Comparison of ENCODE assay signal across 30 mouse cellular contexts in the genomic region with DNA sequence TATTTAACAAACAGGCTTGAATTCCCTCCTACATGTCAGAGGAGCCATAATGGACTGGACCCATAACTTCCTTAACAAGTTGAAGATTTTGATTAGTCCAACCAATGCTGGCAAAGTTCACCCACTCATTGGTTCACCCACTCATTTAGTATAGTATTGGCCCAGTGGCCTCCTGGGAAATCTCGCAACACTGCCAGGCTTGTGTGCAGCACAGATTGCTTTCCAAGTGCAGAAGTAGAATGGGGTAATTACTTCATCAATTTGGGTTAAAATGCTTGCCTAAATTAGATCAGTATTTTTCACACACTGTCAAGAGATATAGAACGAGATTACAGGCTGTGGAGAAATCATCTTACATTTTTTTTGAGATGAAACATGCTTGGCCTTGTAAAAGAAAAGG.
DNase-seq lines count a peak whose midpoint lies in the region; ATAC-seq and TF ChIP-seq lines count a peak whose summit lies in the region.
"Had no signal": no experiment of that assay in that cellular context is flagged by ENCODE, and none has a peak within 500 bp of the region (broad histone marks: within the 10 kb centered on the region; RNA-seq: fewer than 3 reads in every experiment).

No protein-coding gene starts in this region.

- no peak for TF ChIP-seq CTCF in layer of hippocampus, adult 2 months (conservative IDR thresholded peaks at IDR 0.05)

- H3K9ac ChIP-seq in forebrain, embryonic 13.5 days, result no peak overlapping the region
- no peak overlapping the region for H3K9ac ChIP-seq in forebrain, embryonic 11.5 days (ENCODE audit: low read length)
- H3K9ac ChIP-seq in hindbrain, embryonic 11.5 days (ENCODE audit: low read depth, low read length), result no peak overlapping the region
- H3K9ac ChIP-seq: embryonic facial prominence, embryonic 13.5 days; heart, embryonic 12.5 days; hindbrain, embryonic 14.5 days; limb, embryonic 13.5 days; lung, embryonic 15.5 days; midbrain, embryonic 12.5 days; neural tube, embryonic 15.5 days; stomach, embryonic 15.5 days had no signal

- DNase-seq in forebrain, embryonic 11.5 days (ENCODE audit: low spot score), result no peak
- DNase-seq in layer of hippocampus, adult 18-20 months (ENCODE audit: low spot score in 2 of 2), result peak; percentile 40 to 81
- DNase-seq in layer of hippocampus, postnatal 25 days (ENCODE audit: extremely low spot score in 1 of 2, low spot score in 1 of 2), result no peak
- peak; percentile 56 to 63 for DNase-seq in layer of hippocampus, adult 2 months (ENCODE audit: low spot score in 2 of 2)
- DNase-seq in telencephalon, adult 2 months (ENCODE audit: low read depth, low spot score), result peak; percentile 60
- DNase-seq in right cerebral cortex, postnatal 14 days, result no peak
- no peak for DNase-seq in hindbrain, embryonic 11.5 days (ENCODE audit: low spot score)
- DNase-seq: adrenal gland, postnatal 36 days; cerebellum, adult 11-12 months; cerebellum, postnatal 10 days; gastrocnemius, postnatal 10 days; heart, postnatal 4 days; kidney, adult 9 months; kidney, postnatal 10 days; lung, postnatal 36 days; retina, postnatal 1 day; right cerebral cortex, postnatal 25 days; thymus, postnatal 14 days had no signal

- WGBS in forebrain, embryonic 13.5 days, result 63% methylated on average over 2 of the region's 2 CpGs
- 88% methylated on average over 2 of the region's 2 CpGs for WGBS in forebrain, embryonic 11.5 days
- 80% methylated on average over 2 of the region's 2 CpGs for WGBS in hindbrain, embryonic 11.5 days

- H3K36me3 ChIP-seq in forebrain, embryonic 13.5 days (ENCODE audit: poor library complexity, severe bottlenecking), result no peaks in the 10 kb centered on the region
- H3K36me3 ChIP-seq in forebrain, embryonic 11.5 days (ENCODE audit: control insufficient read depth, insufficient read depth, low read length), result no peaks in the 10 kb centered on the region
- no peaks in the 10 kb centered on the region for H3K36me3 ChIP-seq in hindbrain, embryonic 11.5 days (ENCODE audit: control insufficient read depth, insufficient read depth, low read length)
- H3K36me3 ChIP-seq: embryonic facial prominence, embryonic 13.5 days; heart, embryonic 12.5 days; limb, embryonic 13.5 days; lung, embryonic 15.5 days; midbrain, embryonic 12.5 days; neural tube, embryonic 15.5 days; stomach, embryonic 15.5 days had no signal

- peak; percentile 65; the same call in 1 of the 2 replicates for ATAC-seq in forebrain, embryonic 13.5 days
- ATAC-seq in forebrain, embryonic 11.5 days (replicated peaks; ENCODE audit: low FRiP score), result no peak
- no peak for ATAC-seq in hindbrain, embryonic 11.5 days (ENCODE audit: low FRiP score)
- ATAC-seq: intestine, postnatal 0 days; Patski had no signal

- H3K4me2 ChIP-seq in forebrain, embryonic 13.5 days, result no peak overlapping the region
- no peak overlapping the region for H3K4me2 ChIP-seq in forebrain, embryonic 11.5 days (ENCODE audit: low read depth, low read length, severe bottlenecking)
- no peak overlapping the region for H3K4me2 ChIP-seq in hindbrain, embryonic 11.5 days (replicated peaks; ENCODE audit: low read depth, low read length)
- H3K4me2 ChIP-seq: embryonic facial prominence, embryonic 13.5 days; heart, embryonic 12.5 days; hindbrain, embryonic 14.5 days; limb, embryonic 13.5 days; liver, embryonic 11.5 days; lung, embryonic 15.5 days; midbrain, embryonic 12.5 days; neural tube, embryonic 15.5 days; stomach, embryonic 15.5 days had no signal

- no peak overlapping the region for H3K27ac ChIP-seq in forebrain, embryonic 13.5 days
- no peak overlapping the region for H3K27ac ChIP-seq in forebrain, embryonic 11.5 days (ENCODE audit: low read depth, low read length)
- peak overlapping the region; percentile 56 for H3K27ac ChIP-seq in layer of hippocampus, adult 2 months
- H3K27ac ChIP-seq in hindbrain, embryonic 11.5 days (ENCODE audit: low read depth, low read length), result no peak overlapping the region
- H3K27ac ChIP-seq: embryonic facial prominence, embryonic 13.5 days; hindbrain, embryonic 14.5 days; limb, embryonic 13.5 days; lung, embryonic 15.5 days; midbrain, embryonic 12.5 days; neural tube, embryonic 15.5 days; stomach, embryonic 15.5 days had no signal

- H3K27me3 ChIP-seq in forebrain, embryonic 13.5 days, result no peaks in the 10 kb centered on the region
- no peaks in the 10 kb centered on the region for H3K27me3 ChIP-seq in forebrain, embryonic 11.5 days (ENCODE audit: control insufficient read depth, insufficient read depth, low read length)
- no peaks in the 10 kb centered on the region for H3K27me3 ChIP-seq in hindbrain, embryonic 11.5 days (ENCODE audit: control insufficient read depth, insufficient read depth, low read length)
- H3K27me3 ChIP-seq: embryonic facial prominence, embryonic 13.5 days; heart, embryonic 12.5 days; limb, embryonic 13.5 days; lung, embryonic 15.5 days; midbrain, embryonic 12.5 days; neural tube, embryonic 15.5 days; Patski; stomach, embryonic 15.5 days had no signal

- H3K4me1 ChIP-seq in forebrain, embryonic 13.5 days, result no peaks in the 10 kb centered on the region
- no peaks in the 10 kb centered on the region for H3K4me1 ChIP-seq in forebrain, embryonic 11.5 days (replicated peaks; ENCODE audit: control insufficient read depth, insufficient read depth, low read length)
- H3K4me1 ChIP-seq in hindbrain, embryonic 11.5 days (replicated peaks; ENCODE audit: control insufficient read depth, insufficient read depth, low read length), result no peaks in the 10 kb centered on the region
- H3K4me1 ChIP-seq: embryonic facial prominence, embryonic 13.5 days; limb, embryonic 13.5 days; lung, embryonic 15.5 days; midbrain, embryonic 12.5 days; stomach, embryonic 15.5 days had no signal

- H3K4me3 ChIP-seq in forebrain, embryonic 13.5 days, result no peak overlapping the region
- no peak overlapping the region for H3K4me3 ChIP-seq in forebrain, embryonic 11.5 days (ENCODE audit: low read depth, low read length)
- H3K4me3 ChIP-seq in layer of hippocampus, adult 2 months, result no peak overlapping the region
- H3K4me3 ChIP-seq in hindbrain, embryonic 11.5 days (ENCODE audit: low read depth, low read length), result no peak overlapping the region
- H3K4me3 ChIP-seq: embryonic facial prominence, embryonic 13.5 days; heart, embryonic 12.5 days; limb, embryonic 13.5 days; lung, embryonic 15.5 days; midbrain, embryonic 12.5 days; neural tube, embryonic 15.5 days; stomach, embryonic 15.5 days had no signal

- H3K9me3 ChIP-seq in forebrain, embryonic 13.5 days (replicated peaks), result no peaks in the 10 kb centered on the region
- H3K9me3 ChIP-seq in forebrain, embryonic 11.5 days (ENCODE audit: control insufficient read depth, low read length), result no peaks in the 10 kb centered on the region
- H3K9me3 ChIP-seq in hindbrain, embryonic 11.5 days (ENCODE audit: control insufficient read depth, low read length), result no peaks in the 10 kb centered on the region
- H3K9me3 ChIP-seq: embryonic facial prominence, embryonic 13.5 days; heart, embryonic 12.5 days; limb, embryonic 13.5 days; lung, embryonic 15.5 days; midbrain, embryonic 12.5 days; neural tube, embryonic 15.5 days; stomach, embryonic 15.5 days had no signal

Comparison
In these comparisons a context has a peak if more than half of its experiments do, and no peak if none do; other contexts are left out.
1. DNase-seq: peak in layer of hippocampus, adult 18-20 months (2 of 2), layer of hippocampus, adult 2 months (2 of 2) and telencephalon, adult 2 months (single experiment); none in forebrain, embryonic 11.5 days (single experiment), layer of hippocampus, postnatal 25 days (0 of 2), right cerebral cortex, postnatal 14 days (single experiment) and hindbrain, embryonic 11.5 days (single experiment).